Mouse (Mus musculus): ENCODE measurements around the gene Pdxp. TPM values are rescaled to one million over a fixed set of nuclear protein-coding genes. Genes with fewer than 3 reads are reported as not detected.

Gene Pdxp
- polyA plus RNA-seq, 1 experiment: not detected

- peaks cover 31% of the 10 kb centered on the region for H3K4me1 ChIP-seq (ENCODE audit: control insufficient read depth, insufficient read depth, low read length)
- H3K4me3 ChIP-seq (ENCODE audit: insufficient read depth, low read depth, low read length): no peak overlapping the region
- WGBS: 91% methylated on average over 6 of the region's 6 CpGs
- TF ChIP-seq CTCF (IDR thresholded peaks at IDR 0.05; ENCODE audit: insufficient read depth, low read depth, low read length) (no peak), POLR2A (IDR thresholded peaks at IDR 0.05; ENCODE audit: insufficient read depth, low read depth, low read length) (no peak)
- H3K27ac ChIP-seq (ENCODE audit: insufficient read depth, low read depth, low read length): no peak overlapping the region
Measured at GRCm38 (mm10) chr15:78930192-78930706, 16.5 kb downstream of the Pdxp start.

DNA sequence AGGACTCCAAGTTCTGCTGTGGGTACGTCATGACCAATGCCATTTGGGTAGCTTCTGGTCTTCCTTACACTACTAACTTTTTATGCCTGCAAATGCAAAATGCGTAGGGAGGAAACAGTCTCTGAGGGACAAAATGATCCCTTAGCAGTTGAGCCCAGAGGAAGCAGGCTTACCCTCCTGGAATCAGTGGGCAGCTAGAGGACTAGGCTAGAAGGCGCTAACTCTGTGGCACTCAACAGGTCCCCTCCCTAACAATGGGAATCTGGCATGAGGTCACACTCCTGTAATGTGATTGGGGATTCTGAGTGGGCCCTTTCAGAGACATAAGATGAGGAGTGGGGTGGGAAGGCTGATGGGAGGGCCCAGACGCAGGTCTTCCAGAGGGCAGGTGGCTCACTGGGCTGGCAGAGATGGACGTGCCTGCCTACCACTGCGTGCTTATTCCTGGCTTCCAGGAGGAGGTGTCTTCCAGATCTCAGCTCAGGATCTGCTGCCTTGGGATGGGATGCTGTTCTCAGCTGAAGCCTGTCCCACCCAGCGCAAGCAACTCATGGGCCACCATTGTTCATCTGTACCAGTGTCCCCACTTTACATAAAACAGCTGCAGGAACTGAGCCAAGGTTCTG, 17.2 kb downstream of the Pdxp start:
- WGBS: 91% methylated on average over 7 of the region's 7 CpGs
- Histone ChIP-seq H3K27ac (ENCODE audit: insufficient read depth, low read depth, low read length) (no peak overlapping the region), H3K4me1 (ENCODE audit: control insufficient read depth, insufficient read depth, low read length) (peaks cover 25% of the 10 kb centered on the region), H3K4me3 (ENCODE audit: insufficient read depth, low read depth, low read length) (no peak overlapping the region)
- TF ChIP-seq POLR2A (IDR thresholded peaks at IDR 0.05; ENCODE audit: insufficient read depth, low read depth, low read length) (no peak), CTCF (IDR thresholded peaks at IDR 0.05; ENCODE audit: insufficient read depth, low read depth, low read length) (no peak)

GRCm38 (mm10) chr15:78931577-78931976, 17.9 kb downstream of the Pdxp start:
- no peak for TF ChIP-seq POLR2A (IDR thresholded peaks at IDR 0.05; ENCODE audit: insufficient read depth, low read depth, low read length)
- TF ChIP-seq CTCF (IDR thresholded peaks at IDR 0.05; ENCODE audit: insufficient read depth, low read depth, low read length): no peak
- WGBS: 17% methylated on average over 3 of the region's 3 CpGs
- Histone ChIP-seq H3K4me3 (ENCODE audit: insufficient read depth, low read depth, low read length) (no peak overlapping the region), H3K4me1 (ENCODE audit: control insufficient read depth, insufficient read depth, low read length) (peaks cover 23% of the 10 kb centered on the region), H3K27ac (ENCODE audit: insufficient read depth, low read depth, low read length) (no peak overlapping the region)

DNA sequence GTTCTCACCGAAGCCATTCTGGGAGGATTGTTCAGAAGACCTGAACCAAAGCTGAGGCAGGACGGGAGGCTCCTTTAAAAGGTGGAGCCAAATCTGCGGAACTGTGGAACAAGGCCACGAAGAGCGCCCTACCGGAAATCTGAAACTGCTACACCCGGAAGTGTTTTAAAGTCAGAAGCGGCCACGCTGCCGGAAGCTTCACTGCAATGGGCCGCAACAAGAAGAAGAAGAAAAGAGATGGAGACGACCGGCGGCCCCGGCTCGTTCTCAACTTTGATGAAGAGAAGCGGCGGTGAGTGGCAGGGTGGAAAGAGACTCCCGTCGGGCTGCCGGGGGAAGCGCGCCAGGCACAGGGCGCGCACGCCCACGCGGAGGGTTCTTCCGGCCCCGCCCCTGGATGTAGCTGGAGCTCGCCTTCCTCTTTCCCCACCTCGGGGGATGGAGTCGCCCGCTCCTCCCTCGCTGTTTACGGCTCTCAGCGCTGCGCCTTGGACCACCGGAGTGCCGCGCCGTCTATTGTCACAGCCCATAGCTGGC, 21.1 kb downstream of the Pdxp start, which contains the start of gene Nol12:
Gene Nol12 (plus strand): TSS at position 150 of the 537 bp plus-strand sequence.
- TF ChIP-seq POLR2A (IDR thresholded peaks at IDR 0.05; ENCODE audit: insufficient read depth, low read depth, low read length) (peak; percentile 51), CTCF (IDR thresholded peaks at IDR 0.05; ENCODE audit: insufficient read depth, low read depth, low read length) (no peak)
- H3K4me3 ChIP-seq (ENCODE audit: insufficient read depth, low read depth, low read length): peak within 1 kb of the TSS; percentile 65
- 0% methylated on average over 42 of the region's 42 CpGs for WGBS
- H3K27ac ChIP-seq (ENCODE audit: insufficient read depth, low read depth, low read length): peak within 1 kb of the TSS; percentile 61; the same call in 1 of the 2 replicates
- H3K4me1 ChIP-seq (ENCODE audit: control insufficient read depth, insufficient read depth, low read length): peaks cover 11% of the 10 kb centered on the region

- WGBS: 91% methylated on average over 12 of the region's 12 CpGs
- H3K4me1 ChIP-seq (ENCODE audit: control insufficient read depth, insufficient read depth, low read length): peaks cover 11% of the 10 kb centered on the region
- H3K4me3 ChIP-seq (ENCODE audit: insufficient read depth, low read depth, low read length): no peak overlapping the region
- no peak overlapping the region for H3K27ac ChIP-seq (ENCODE audit: insufficient read depth, low read depth, low read length)
- no peak for TF ChIP-seq POLR2A (IDR thresholded peaks at IDR 0.05; ENCODE audit: insufficient read depth, low read depth, low read length)
- TF ChIP-seq CTCF (IDR thresholded peaks at IDR 0.05; ENCODE audit: insufficient read depth, low read depth, low read length): no peak
Measured at GRCm38 (mm10) chr15:78936403-78936802, 22.7 kb downstream of the Pdxp start.

GRCm38 (mm10) chr15:78937311-78937710, 23.6 kb downstream of the Pdxp start:
- Histone ChIP-seq H3K27ac (ENCODE audit: insufficient read depth, low read depth, low read length) (no peak overlapping the region), H3K4me3 (ENCODE audit: insufficient read depth, low read depth, low read length) (no peak overlapping the region), H3K4me1 (ENCODE audit: control insufficient read depth, insufficient read depth, low read length) (peaks cover 11% of the 10 kb centered on the region)
- WGBS: 81% methylated on average over 10 of the region's 10 CpGs
- TF ChIP-seq CTCF (IDR thresholded peaks at IDR 0.05; ENCODE audit: insufficient read depth, low read depth, low read length): no peak

DNA sequence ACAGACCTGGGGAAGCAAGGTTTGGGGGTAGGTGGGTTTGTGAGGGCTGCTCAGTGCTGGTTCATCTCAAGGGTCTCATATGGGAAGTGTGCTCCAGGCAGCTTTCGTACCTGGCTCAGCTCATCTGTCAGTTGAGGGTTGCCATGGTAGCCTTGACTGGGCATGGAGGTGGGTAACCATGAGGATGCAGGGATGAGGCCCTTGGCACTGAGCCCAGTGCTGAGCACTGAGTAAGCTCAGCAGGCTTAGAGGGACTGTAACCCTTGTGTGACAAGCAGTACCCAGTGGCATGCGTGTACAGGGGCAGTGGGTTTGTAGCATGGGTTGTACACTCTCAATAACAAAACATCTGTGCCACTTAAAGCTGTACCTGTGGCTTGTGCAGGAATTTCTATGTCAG, 24.2 kb downstream of the Pdxp start:
- TF ChIP-seq POLR2A (IDR thresholded peaks at IDR 0.05; ENCODE audit: insufficient read depth, low read depth, low read length): no peak
- TF ChIP-seq CTCF (IDR thresholded peaks at IDR 0.05; ENCODE audit: insufficient read depth, low read depth, low read length): no peak
- no peak overlapping the region for H3K27ac ChIP-seq (ENCODE audit: insufficient read depth, low read depth, low read length)
- 56% methylated on average over 2 of the region's 2 CpGs for whole genome bisulfite sequencing
- H3K4me3 ChIP-seq (ENCODE audit: insufficient read depth, low read depth, low read length): no peak overlapping the region
- peaks cover 14% of the 10 kb centered on the region for H3K4me1 ChIP-seq (ENCODE audit: control insufficient read depth, insufficient read depth, low read length)

DNA sequence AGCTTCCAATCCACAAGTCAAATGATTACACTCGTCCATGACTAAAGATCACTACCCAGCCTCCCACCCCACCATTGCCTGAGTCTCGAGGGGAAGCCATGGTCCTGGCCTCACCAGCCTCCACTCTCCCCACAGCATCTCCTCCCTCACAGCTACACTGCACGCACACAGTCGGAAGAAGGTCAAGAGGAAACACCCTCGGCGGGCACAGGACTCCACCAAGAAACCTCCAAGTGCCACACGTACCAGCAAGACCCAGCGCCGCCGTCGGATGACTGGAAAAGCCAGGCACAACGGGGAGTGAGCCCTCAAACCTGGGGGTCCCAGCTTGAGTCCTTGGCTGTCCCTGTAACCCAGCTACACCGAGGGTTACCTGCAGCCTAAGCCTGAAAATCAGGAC, 26.6 kb downstream of the Pdxp start:
- Histone ChIP-seq H3K27ac (ENCODE audit: insufficient read depth, low read depth, low read length) (no peak overlapping the region), H3K4me1 (ENCODE audit: control insufficient read depth, insufficient read depth, low read length) (peaks cover 14% of the 10 kb centered on the region), H3K4me3 (ENCODE audit: insufficient read depth, low read depth, low read length) (no peak overlapping the region)
- WGBS: 94% methylated on average over 13 of the region's 13 CpGs
- no peak for TF ChIP-seq POLR2A (IDR thresholded peaks at IDR 0.05; ENCODE audit: insufficient read depth, low read depth, low read length)
- TF ChIP-seq CTCF (IDR thresholded peaks at IDR 0.05; ENCODE audit: insufficient read depth, low read depth, low read length): no peak

GRCm38 (mm10) chr15:78942663-78943062, 28.9 kb downstream of the Pdxp start:
- Histone ChIP-seq H3K27ac (ENCODE audit: insufficient read depth, low read depth, low read length) (no peak overlapping the region), H3K4me3 (ENCODE audit: insufficient read depth, low read depth, low read length) (peak overlapping the region; percentile 28), H3K4me1 (ENCODE audit: control insufficient read depth, insufficient read depth, low read length) (peaks cover 10% of the 10 kb centered on the region)
- TF ChIP-seq CTCF (IDR thresholded peaks at IDR 0.05; ENCODE audit: insufficient read depth, low read depth, low read length): peak; percentile 89
- TF ChIP-seq POLR2A (IDR thresholded peaks at IDR 0.05; ENCODE audit: insufficient read depth, low read depth, low read length): no peak
- WGBS: 1% methylated on average over 9 of the region's 9 CpGs
